Mouse (Mus musculus): ENCODE data around the gene Slf2. TPM values are rescaled to one million over a fixed set of nuclear protein-coding genes. Genes with fewer than 3 reads are reported as not detected.

The Slf2 gene
- total RNA-seq (2012; rRNA removed) (35.4 and 36.7 TPM in 2 replicates), polyA plus RNA-seq (2012; ENCODE audit: insufficient read depth in 1 of 2, insufficient read length in 2 of 2, low read depth in 1 of 2, low replicate concordance in 2 of 2, missing spikeins in 1 of 2) (100 to 1,000 TPM in 1 of 2 experiments, 10 to 100 TPM in 1; 30.2 to 109 TPM)

- Histone ChIP-seq H3K9me3 (replicated peaks; ENCODE audit: insufficient read depth, low read length) (no peaks in the 10 kb centered on the region), H3K9ac (ENCODE audit: control insufficient read depth, low read depth, low read length, poor library complexity, severe bottlenecking) (peak within 1 kb of the TSS; percentile 94), H3K4me3 (ENCODE audit: control insufficient read depth in 1 of 2, insufficient read depth in 1 of 2, low read depth in 2 of 2, low read length in 2 of 2) (peak within 1 kb of the TSS; percentile 78 to 84), H3K27ac (ENCODE audit: control insufficient read depth, low read depth, low read length) (peak within 1 kb of the TSS; percentile 80), H3K79me2 (ENCODE audit: control insufficient read depth, insufficient read depth, low read length, poor library complexity) (peaks cover 20% of the 10 kb centered on the region), H3K36me3 (ENCODE audit: control insufficient read depth in 1 of 2, insufficient read depth in 2 of 2, low read length in 2 of 2) (peaks cover 21 to 42% of the 10 kb centered on the region in 2 experiments), H3K27me3 (ENCODE audit: control insufficient read depth in 1 of 2, insufficient read depth in 2 of 2, low read length in 2 of 2) (no peaks in the 10 kb centered on the region), H3K4me1 (ENCODE audit: control insufficient read depth in 1 of 2, insufficient read depth in 2 of 2, low read length in 2 of 2) (peaks cover 12 to 27% of the 10 kb centered on the region in 2 experiments)
- DNase-seq (ENCODE audit: low read depth, low spot score): peak; percentile 100
- TF ChIP-seq MAFK (IDR thresholded peaks at IDR 0.05; ENCODE audit: borderline replicate concordance, low read depth, low read length) (no peak), ZKSCAN1 (IDR thresholded peaks at IDR 0.05; ENCODE audit: low read depth, low read length) (no peak), ZC3H11A (IDR thresholded peaks at IDR 0.05; ENCODE audit: low read depth, low read length) (no peak), SIN3A (IDR thresholded peaks at IDR 0.05; ENCODE audit: low read length) (peak; percentile 94), JUND (IDR thresholded peaks at IDR 0.05; ENCODE audit: low read depth, low read length) (no peak), USF2 (IDR thresholded peaks at IDR 0.05; ENCODE audit: borderline replicate concordance in 1 of 2, insufficient read depth in 1 of 2, low read depth in 1 of 2, low read length in 2 of 2) (peak; percentile 53 to 91; a peak in 3 of 4 replicates), SMC3 (IDR thresholded peaks at IDR 0.05; ENCODE audit: low read depth, low read length) (no peak), USF1 (IDR thresholded peaks at IDR 0.05; ENCODE audit: low read depth, low read length) (peak; percentile 100), POLR2AphosphoS5 (IDR thresholded peaks at IDR 0.05; ENCODE audit: borderline replicate concordance, low read depth, low read length) (peak; percentile 54; the same call in 1 of the 2 replicates), UBTF (IDR thresholded peaks at IDR 0.05; ENCODE audit: borderline replicate concordance, insufficient read depth, low read depth, low read length) (0 out of 2 replicates have a peak, but pooled peaks have one; percentile 46), ZMIZ1 (IDR thresholded peaks at IDR 0.05; ENCODE audit: low read depth, low read length) (peak; percentile 95), POLR2AphosphoS2 (IDR thresholded peaks at IDR 0.05; ENCODE audit: low read length) (peak; percentile 97), MAX (IDR thresholded peaks at IDR 0.05; ENCODE audit: low read length) (peak; percentile 98), TAL1 (IDR thresholded peaks at IDR 0.05; ENCODE audit: low read length) (peak; percentile 32; the same call in 1 of the 2 replicates), POLR2A (IDR thresholded peaks at IDR 0.05; ENCODE audit: control insufficient read depth in 1 of 2, insufficient read depth in 1 of 2, low read depth in 1 of 2, low read length in 2 of 2, poor library complexity in 1 of 2) (peak; percentile 85 to 92), E2F4 (IDR thresholded peaks at IDR 0.05; ENCODE audit: borderline replicate concordance, low read depth, low read length) (peak; percentile 82; the same call in 1 of the 2 replicates), MYB (IDR thresholded peaks at IDR 0.05; ENCODE audit: low read depth, low read length) (no peak), CHD2 (IDR thresholded peaks at IDR 0.05; ENCODE audit: low read length) (peak; percentile 85), ELF1 (IDR thresholded peaks at IDR 0.05; ENCODE audit: low read depth, low read length) (peak; percentile 68), RAD21 (IDR thresholded peaks at IDR 0.05; ENCODE audit: low read depth, low read length) (no peak), HCFC1 (IDR thresholded peaks at IDR 0.05; ENCODE audit: low read depth, low read length) (peak; percentile 74), MYC (IDR thresholded peaks at IDR 0.05; ENCODE audit: low read depth, low read length) (peak; percentile 95), MEF2A (IDR thresholded peaks at IDR 0.05; ENCODE audit: extremely low read depth, insufficient replicate concordance, low read depth, low read length, poor library complexity, severe bottlenecking) (no peak), NRF1 (IDR thresholded peaks at IDR 0.05; ENCODE audit: insufficient read depth, low read depth, low read length, poor library complexity, severe bottlenecking) (no peak), GATA1 (IDR thresholded peaks at IDR 0.05; ENCODE audit: low read depth, low read length) (no peak), TBP (IDR thresholded peaks at IDR 0.05; ENCODE audit: low read depth, low read length) (peak; percentile 83), RCOR1 (IDR thresholded peaks at IDR 0.05; ENCODE audit: low read depth, low read length) (no peak), CTCF (IDR thresholded peaks at IDR 0.05 in 2 of 3, conservative IDR thresholded peaks at IDR 0.05 in 1 of 3; ENCODE audit: control insufficient read depth in 1 of 3, insufficient read depth in 1 of 3, low read depth in 2 of 3, low read length in 3 of 3, poor library complexity in 1 of 3, severe bottlenecking in 1 of 3) (no peak), BHLHE40 (IDR thresholded peaks at IDR 0.05; ENCODE audit: borderline replicate concordance, low read depth, low read length) (peak; percentile 99), NELFE (IDR thresholded peaks at IDR 0.05; ENCODE audit: low read depth, low read length) (peak; percentile 93), ZNF384 (IDR thresholded peaks at IDR 0.05; ENCODE audit: low read depth, low read length) (no peak), ETS1 (IDR thresholded peaks at IDR 0.05; ENCODE audit: low read depth, low read length) (peak; percentile 93), CHD1 (IDR thresholded peaks at IDR 0.05; ENCODE audit: low read depth, low read length) (no peak), TCF12 (IDR thresholded peaks at IDR 0.05; ENCODE audit: low read depth, low read length) (peak; percentile 52; the same call in 1 of the 2 replicates), EP300 (IDR thresholded peaks at IDR 0.05; ENCODE audit: low read depth in 1 of 2, low read length in 2 of 2) (peak in 1 of 2 experiments; percentile 53; a peak in 1 of 4 replicates)
Observed at GRCm38 (mm10) chr19:44930744-44931453, at the start of gene Slf2. Slf2 (plus strand) TSS chr19:44931151.

Measured in MEL (cell line).